Comparison of ENCODE assay signal across 10 mouse cellular contexts in the genomic region with DNA sequence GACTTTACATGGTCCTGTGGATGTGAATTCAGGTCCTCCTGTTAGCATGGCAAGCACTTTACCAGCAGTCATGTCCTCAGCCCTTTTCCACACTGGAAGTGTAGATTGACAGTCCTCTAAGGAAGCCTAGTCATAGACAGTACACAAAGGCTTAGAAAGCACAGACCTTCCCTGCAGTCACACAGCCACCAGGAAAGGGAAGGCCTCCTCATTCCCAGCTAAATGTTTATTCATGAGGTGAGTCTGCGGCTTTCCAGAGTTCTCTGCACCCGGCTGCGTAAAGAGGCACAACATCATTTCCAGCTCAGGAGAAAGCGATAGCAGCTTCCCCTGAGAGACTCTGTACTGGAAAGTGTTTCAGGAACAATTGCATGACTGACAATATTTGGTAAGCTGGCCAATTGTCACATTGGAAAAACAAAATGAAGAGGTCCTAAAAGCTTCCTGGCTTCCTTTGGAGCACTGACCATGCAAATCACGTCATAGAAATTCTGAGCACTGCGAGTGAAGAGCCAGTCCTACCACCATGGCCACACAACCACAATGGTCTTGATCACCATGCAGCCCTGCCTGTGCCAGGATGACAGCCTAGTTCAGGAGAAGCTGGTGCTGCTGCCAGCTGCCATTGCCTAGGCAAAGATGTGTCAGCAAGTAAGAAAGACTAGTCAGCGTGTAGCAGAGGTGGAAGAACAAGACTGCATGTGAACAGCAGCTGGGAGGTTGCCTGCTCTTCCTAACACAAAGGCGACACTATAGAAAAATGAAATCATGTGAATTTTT.
DNase-seq lines count a peak whose midpoint lies in the region; ATAC-seq and TF ChIP-seq lines count a peak whose summit lies in the region.
"Had no signal": no experiment of that assay in that cellular context is flagged by ENCODE, and none has a peak within 500 bp of the region (broad histone marks: within the 10 kb centered on the region; RNA-seq: fewer than 3 reads in every experiment).

No protein-coding gene starts in this region.

- H3K9ac ChIP-seq in hindbrain, embryonic 11.5 days (ENCODE audit: low read depth, low read length) = no peak overlapping the region
- H3K9ac ChIP-seq in midbrain, embryonic 12.5 days (replicated peaks) = no peak overlapping the region
- H3K9ac ChIP-seq: liver, embryonic 14.5 days had no signal

- peak overlapping the region; percentile 66 for H3K27ac ChIP-seq in bone marrow macrophage, adult 2 months (ENCODE audit: insufficient read depth, low read depth, low read length)
- H3K27ac ChIP-seq in hindbrain, embryonic 11.5 days (ENCODE audit: low read depth, low read length) = no peak overlapping the region
- no peak overlapping the region for H3K27ac ChIP-seq in midbrain, embryonic 12.5 days (replicated peaks)
- H3K27ac ChIP-seq: liver, embryonic 14.5 days had no signal

- no peaks in the 10 kb centered on the region for H3K36me3 ChIP-seq in hindbrain, embryonic 11.5 days (ENCODE audit: control insufficient read depth, insufficient read depth, low read length)
- H3K36me3 ChIP-seq in midbrain, embryonic 12.5 days = no peaks in the 10 kb centered on the region

- ATAC-seq in hindbrain, embryonic 11.5 days (ENCODE audit: low FRiP score) = peak; percentile 56
- peak; percentile 74 for ATAC-seq in midbrain, embryonic 12.5 days (ENCODE audit: low FRiP score, low read depth)

- H3K4me1 ChIP-seq in bone marrow macrophage, adult 2 months (ENCODE audit: control insufficient read depth, insufficient read depth, low read length) = peaks cover 34% of the 10 kb centered on the region
- H3K4me1 ChIP-seq in hindbrain, embryonic 11.5 days (replicated peaks; ENCODE audit: control insufficient read depth, insufficient read depth, low read length) = no peaks in the 10 kb centered on the region
- H3K4me1 ChIP-seq in midbrain, embryonic 12.5 days = peaks cover 10% of the 10 kb centered on the region

- H3K4me3 ChIP-seq in bone marrow macrophage, adult 2 months (ENCODE audit: insufficient read depth, low read length) = no peak overlapping the region
- no peak overlapping the region for H3K4me3 ChIP-seq in hindbrain, embryonic 11.5 days (ENCODE audit: low read depth, low read length)
- no peak overlapping the region for H3K4me3 ChIP-seq in midbrain, embryonic 12.5 days

- no peak for TF ChIP-seq CTCF in bone marrow macrophage, adult 2 months (IDR thresholded peaks at IDR 0.05; ENCODE audit: low read depth, low read length)

- DNase-seq in heart, adult 9 months (ENCODE audit: low spot score in 2 of 2) = peak; percentile 9 to 19
- no peak for DNase-seq in heart, adult 18-20 months
- peak; percentile 14 for DNase-seq in hindbrain, embryonic 11.5 days (ENCODE audit: low spot score)
- no peak for DNase-seq in kidney, postnatal 10 days
- no peak for DNase-seq in spleen, adult 12 weeks (ENCODE audit: low spot score)
- no peak for DNase-seq in MN1 (ENCODE audit: low spot score)
- DNase-seq: kidney, adult 11 months had no signal

- H3K27me3 ChIP-seq in hindbrain, embryonic 11.5 days (ENCODE audit: control insufficient read depth, insufficient read depth, low read length) = no peaks in the 10 kb centered on the region
- H3K27me3 ChIP-seq in midbrain, embryonic 12.5 days = no peaks in the 10 kb centered on the region

- H3K9me3 ChIP-seq in hindbrain, embryonic 11.5 days (ENCODE audit: control insufficient read depth, low read length) = no peaks in the 10 kb centered on the region
- no peaks in the 10 kb centered on the region for H3K9me3 ChIP-seq in midbrain, embryonic 12.5 days

- 46% methylated on average over 8 of the region's 8 CpGs for WGBS in hindbrain, embryonic 11.5 days
- 38% methylated on average over 8 of the region's 8 CpGs for WGBS in midbrain, embryonic 12.5 days

- no peak overlapping the region for H3K4me2 ChIP-seq in hindbrain, embryonic 11.5 days (replicated peaks; ENCODE audit: low read depth, low read length)
- peak overlapping the region; percentile 22 for H3K4me2 ChIP-seq in midbrain, embryonic 12.5 days (replicated peaks)

- no peak for TF ChIP-seq POLR2A in bone marrow macrophage, adult 2 months (IDR thresholded peaks at IDR 0.05; ENCODE audit: borderline replicate concordance, low read depth, low read length)

Comparison
In these comparisons a context has a peak if more than half of its experiments do, and no peak if none do; other contexts are left out.
1. DNase-seq: peak in heart, adult 9 months (2 of 2) and hindbrain, embryonic 11.5 days (single experiment); none in heart, adult 18-20 months (0 of 2), kidney, postnatal 10 days (single experiment), spleen, adult 12 weeks (single experiment) and MN1 (single experiment).